Mouse (Mus musculus) brain, adult 2 months (tissue): ENCODE data around the gene Pou2f3.
"Not testable (repeated sequence)": the region's sequence is repeated elsewhere in the genome, so short reads cannot be mapped to it uniquely, and the experiment has no call there.

ENCODE experiments used
- DNase-seq: peaks from one replicate; pipeline ENCODE4 v3.0.0; 2011; ENCODE audit warnings: low read depth, low spot score

Pou2f3 gene

GRCm38 (mm10) chr9:43166346-43166745, 43.8 kb downstream of the Pou2f3 start:
- DNase-seq, result no peak

GRCm38 (mm10) chr9:43155960-43156359, 54.2 kb downstream of the Pou2f3 start:
- no peak for DNase-seq

- no peak for DNase-seq
Measured at GRCm38 (mm10) chr9:43151779-43152178, 58.4 kb downstream of the Pou2f3 start.

GRCm38 (mm10) chr9:43150957-43151356, 59.2 kb downstream of the Pou2f3 start:
- DNase-seq, result no peak

GRCm38 (mm10) chr9:43150075-43150474, 60.1 kb downstream of the Pou2f3 start:
- DNase-seq, result peak; percentile 86

- peak; percentile 82 for DNase-seq
Measured at GRCm38 (mm10) chr9:43149498-43149897, 60.7 kb downstream of the Pou2f3 start.

GRCm38 (mm10) chr9:43145196-43145595, 65.0 kb downstream of the Pou2f3 start:
- no peak for DNase-seq

- DNase-seq, result peak; percentile 61
Measured at GRCm38 (mm10) chr9:43144206-43144810, 65.9 kb downstream of the Pou2f3 start.

- DNase-seq, result peak; percentile 80
Measured at GRCm38 (mm10) chr9:43141839-43142238, 68.3 kb downstream of the Pou2f3 start.

GRCm38 (mm10) chr9:43133525-43133924, 76.6 kb downstream of the Pou2f3 start:
- peak; percentile 91 for DNase-seq

GRCm38 (mm10) chr9:43132380-43132779, 77.8 kb downstream of the Pou2f3 start:
- DNase-seq, result no peak

- no peak for DNase-seq
Measured at GRCm38 (mm10) chr9:43131940-43132339, 78.2 kb downstream of the Pou2f3 start.

- no peak for DNase-seq
Measured at GRCm38 (mm10) chr9:43130684-43131083, 79.5 kb downstream of the Pou2f3 start.

GRCm38 (mm10) chr9:43127101-43127787, 82.9 kb downstream of the Pou2f3 start:
- peak; percentile 69 for DNase-seq

- no peak for DNase-seq
Measured at GRCm38 (mm10) chr9:43122379-43122778, 87.8 kb downstream of the Pou2f3 start.

GRCm38 (mm10) chr9:43121948-43122347, 88.2 kb downstream of the Pou2f3 start:
- DNase-seq, result not testable (repeated sequence)

- no peak for DNase-seq
Measured at GRCm38 (mm10) chr9:43116997-43117336, 93.2 kb downstream of the Pou2f3 start.

GRCm38 (mm10) chr9:43116134-43116996, 93.8 kb downstream of the Pou2f3 start, which contains the start of gene Tmem136:
Gene Tmem136, minus strand, starts transcription at chr9:43116570.
- DNase-seq, result peak; percentile 83

GRCm38 (mm10) chr9:43115431-43116133, 94.6 kb downstream of the Pou2f3 start:
- peak; percentile 43 for DNase-seq

- DNase-seq, result no peak
Measured at GRCm38 (mm10) chr9:43114833-43115232, 95.3 kb downstream of the Pou2f3 start.

- no peak for DNase-seq
Measured at GRCm38 (mm10) chr9:43110286-43110980, 99.7 kb downstream of the Pou2f3 start.
